Mouse (Mus musculus): Measurements from ENCODE around the gene Sfpq. TPM values are rescaled to one million over a fixed set of nuclear protein-coding genes. Genes with fewer than 3 reads are reported as not detected.

The Sfpq gene
- polyA plus RNA-seq, 1 experiment, result 51.4 TPM

DNA sequence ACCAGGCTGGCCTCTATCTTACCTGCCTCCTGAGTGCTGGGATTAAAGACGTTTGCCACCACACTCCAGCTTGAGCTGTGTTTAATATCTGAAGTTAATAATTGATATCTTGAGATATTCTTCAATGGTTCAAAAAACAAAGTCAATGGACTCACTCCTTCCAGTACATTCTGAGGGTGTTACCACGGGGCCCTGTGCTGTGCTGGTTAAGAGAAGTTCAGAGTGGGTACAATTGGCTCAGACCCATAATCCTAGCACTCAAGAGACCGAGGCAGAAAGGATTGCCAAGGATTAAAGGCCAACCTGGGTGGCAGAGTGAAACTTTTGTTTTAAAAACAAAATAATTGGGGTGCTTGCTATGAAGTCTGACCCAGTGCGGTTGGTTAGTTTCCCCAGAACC, 4.8 kb upstream of the Sfpq start:
- H3K27me3 ChIP-seq (ENCODE audit: control insufficient read depth, insufficient read depth, low read length), result no peaks in the 10 kb centered on the region
- TF ChIP-seq CTCF (IDR thresholded peaks at IDR 0.05; ENCODE audit: extremely low read depth, insufficient read depth, insufficient read length, insufficient replicate concordance) (no peak), POLR2A (IDR thresholded peaks at IDR 0.05; ENCODE audit: low read depth, low read length) (no peak)
- no peaks in the 10 kb centered on the region for H3K36me3 ChIP-seq (ENCODE audit: control insufficient read depth, insufficient read depth, low read length)
- H3K27ac ChIP-seq (ENCODE audit: insufficient read depth, low read length), result no peak overlapping the region
- no peak overlapping the region for H3K4me3 ChIP-seq (ENCODE audit: extremely low read depth, insufficient read depth, insufficient read length)
- no peaks in the 10 kb centered on the region for H3K4me1 ChIP-seq (ENCODE audit: control insufficient read depth, insufficient read depth, insufficient read length)
- no peak for DNase-seq (ENCODE audit: low read depth in 1 of 2, low spot score in 2 of 2)
- 88% methylated on average over 4 of the region's 4 CpGs for WGBS

DNA sequence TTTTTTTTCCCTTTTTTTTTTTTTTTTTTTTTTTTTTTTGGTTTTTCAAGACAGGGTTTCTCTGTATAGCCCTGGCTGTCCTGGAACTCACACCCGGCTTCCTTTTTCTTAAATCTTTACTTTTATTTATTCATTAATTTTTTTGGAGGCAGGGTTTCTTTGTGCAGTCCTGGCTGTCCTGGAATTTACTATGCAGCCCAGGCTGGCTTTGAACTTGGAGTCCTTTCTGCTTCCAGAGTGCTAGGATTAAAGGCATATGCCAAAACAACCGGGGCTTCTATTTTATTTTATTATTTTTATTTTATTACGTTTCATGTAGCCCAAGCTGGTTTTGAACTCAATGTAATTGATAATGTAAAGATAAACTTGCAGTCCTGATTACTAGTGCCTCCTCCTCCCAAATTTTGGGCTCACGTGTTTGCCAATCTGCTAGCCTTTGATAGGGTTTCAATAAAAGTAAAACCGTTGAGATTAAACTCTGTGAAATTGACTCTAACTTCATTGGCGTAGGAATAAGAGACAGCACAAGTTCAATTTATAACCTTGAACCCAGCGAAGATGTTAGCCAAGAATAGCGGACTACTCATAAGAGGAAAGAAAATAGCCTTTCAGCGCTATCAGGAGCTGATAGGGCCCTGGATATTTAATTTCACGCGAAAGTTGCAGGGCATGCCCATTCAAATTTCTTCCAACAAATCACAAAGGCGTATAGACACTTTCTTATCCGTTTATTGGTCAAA, 543 bp upstream of the Sfpq start:
- H3K36me3 ChIP-seq (ENCODE audit: control insufficient read depth, insufficient read depth, low read length), result peaks cover 15% of the 10 kb centered on the region
- no peak for DNase-seq (ENCODE audit: low read depth in 1 of 2, low spot score in 2 of 2)
- no peak overlapping the region for H3K27ac ChIP-seq (ENCODE audit: insufficient read depth, low read length)
- no peaks in the 10 kb centered on the region for H3K27me3 ChIP-seq (ENCODE audit: control insufficient read depth, insufficient read depth, low read length)
- H3K4me1 ChIP-seq (ENCODE audit: control insufficient read depth, insufficient read depth, insufficient read length), result peaks cover 6% of the 10 kb centered on the region
- no peak overlapping the region; the same call in 1 of the 2 replicates for H3K4me3 ChIP-seq (ENCODE audit: extremely low read depth, insufficient read depth, insufficient read length)
- WGBS, result 11% methylated on average over 13 of the region's 13 CpGs
- TF ChIP-seq POLR2A (IDR thresholded peaks at IDR 0.05; ENCODE audit: low read depth, low read length), result no peak
- TF ChIP-seq CTCF (IDR thresholded peaks at IDR 0.05; ENCODE audit: extremely low read depth, insufficient read depth, insufficient read length, insufficient replicate concordance), result no peak

- peak overlapping the region; percentile 91 for H3K4me3 ChIP-seq (ENCODE audit: extremely low read depth, insufficient read depth, insufficient read length)
- peak overlapping the region; percentile 100 for H3K27ac ChIP-seq (ENCODE audit: insufficient read depth, low read length)
- H3K36me3 ChIP-seq (ENCODE audit: control insufficient read depth, insufficient read depth, low read length), result peaks cover 29% of the 10 kb centered on the region
- no peaks in the 10 kb centered on the region for H3K27me3 ChIP-seq (ENCODE audit: control insufficient read depth, insufficient read depth, low read length)
- peaks cover 6% of the 10 kb centered on the region for H3K4me1 ChIP-seq (ENCODE audit: control insufficient read depth, insufficient read depth, insufficient read length)
- WGBS, result under 1% methylated on average over 52 of the region's 53 CpGs
- peak; percentile 84 to 90 for DNase-seq (ENCODE audit: low read depth in 1 of 2, low spot score in 2 of 2)
- TF ChIP-seq POLR2A (IDR thresholded peaks at IDR 0.05; ENCODE audit: low read depth, low read length) (no peak), CTCF (IDR thresholded peaks at IDR 0.05; ENCODE audit: extremely low read depth, insufficient read depth, insufficient read length, insufficient replicate concordance) (no peak)
These were observed 984 bp downstream of the Sfpq start for GRCm38 (mm10) chr4:127021989-127022626.

- no peak for TF ChIP-seq POLR2A (IDR thresholded peaks at IDR 0.05; ENCODE audit: low read depth, low read length)
- TF ChIP-seq CTCF (IDR thresholded peaks at IDR 0.05; ENCODE audit: extremely low read depth, insufficient read depth, insufficient read length, insufficient replicate concordance), result no peak
- H3K27ac ChIP-seq (ENCODE audit: insufficient read depth, low read length), result no peak overlapping the region
- H3K27me3 ChIP-seq (ENCODE audit: control insufficient read depth, insufficient read depth, low read length), result no peaks in the 10 kb centered on the region
- H3K4me3 ChIP-seq (ENCODE audit: extremely low read depth, insufficient read depth, insufficient read length), result peak overlapping the region; percentile 91
- H3K36me3 ChIP-seq (ENCODE audit: control insufficient read depth, insufficient read depth, low read length), result peaks cover 38% of the 10 kb centered on the region
- H3K4me1 ChIP-seq (ENCODE audit: control insufficient read depth, insufficient read depth, insufficient read length), result peaks cover 8% of the 10 kb centered on the region
- under 1% methylated on average over 9 of the region's 9 CpGs for WGBS
- DNase-seq (ENCODE audit: low read depth in 1 of 2, low spot score in 2 of 2), result no peak
These were observed 2.1 kb downstream of the Sfpq start for GRCm38 (mm10) chr4:127023201-127023600.

DNA sequence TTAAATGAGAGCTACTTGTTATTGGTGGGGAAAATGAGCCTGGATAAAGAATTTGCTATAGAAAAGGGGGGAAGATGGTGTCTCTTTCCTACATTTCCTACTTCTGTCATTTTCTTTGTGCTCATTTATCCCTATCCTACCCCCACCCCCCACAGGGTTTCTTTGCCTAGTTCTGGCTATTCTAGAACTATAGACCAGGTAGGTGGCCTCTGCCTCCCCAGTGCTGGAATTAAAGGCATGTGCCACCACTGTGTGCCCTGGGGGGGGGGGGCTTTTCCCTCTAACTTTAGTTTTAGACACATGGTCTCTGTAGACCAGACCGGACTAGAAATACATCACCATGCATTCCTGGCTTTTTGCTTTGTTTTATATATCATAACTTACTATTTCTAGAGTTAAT, 3.1 kb downstream of the Sfpq start:
- Histone ChIP-seq H3K27me3 (ENCODE audit: control insufficient read depth, insufficient read depth, low read length) (no peaks in the 10 kb centered on the region), H3K36me3 (ENCODE audit: control insufficient read depth, insufficient read depth, low read length) (peaks cover 42% of the 10 kb centered on the region), H3K27ac (ENCODE audit: insufficient read depth, low read length) (no peak overlapping the region), H3K4me1 (ENCODE audit: control insufficient read depth, insufficient read depth, insufficient read length) (peaks cover 8% of the 10 kb centered on the region), H3K4me3 (ENCODE audit: extremely low read depth, insufficient read depth, insufficient read length) (no peak overlapping the region; the same call in 1 of the 2 replicates)
- no peak for DNase-seq (ENCODE audit: low read depth in 1 of 2, low spot score in 2 of 2)
- 34% methylated on average over 1 of the region's 1 CpGs for WGBS
- TF ChIP-seq CTCF (IDR thresholded peaks at IDR 0.05; ENCODE audit: extremely low read depth, insufficient read depth, insufficient read length, insufficient replicate concordance) (no peak), POLR2A (IDR thresholded peaks at IDR 0.05; ENCODE audit: low read depth, low read length) (no peak)

- Histone ChIP-seq H3K4me1 (ENCODE audit: control insufficient read depth, insufficient read depth, insufficient read length) (peaks cover 8% of the 10 kb centered on the region), H3K4me3 (ENCODE audit: extremely low read depth, insufficient read depth, insufficient read length) (no peak overlapping the region), H3K27ac (ENCODE audit: insufficient read depth, low read length) (no peak overlapping the region), H3K36me3 (ENCODE audit: control insufficient read depth, insufficient read depth, low read length) (peaks cover 58% of the 10 kb centered on the region), H3K27me3 (ENCODE audit: control insufficient read depth, insufficient read depth, low read length) (no peaks in the 10 kb centered on the region)
- TF ChIP-seq POLR2A (IDR thresholded peaks at IDR 0.05; ENCODE audit: low read depth, low read length) (no peak), CTCF (IDR thresholded peaks at IDR 0.05; ENCODE audit: extremely low read depth, insufficient read depth, insufficient read length, insufficient replicate concordance) (no peak)
- DNase-seq (ENCODE audit: low read depth in 1 of 2, low spot score in 2 of 2), result no peak
- WGBS, result 91% methylated on average over 4 of the region's 4 CpGs
These were observed 5.7 kb downstream of the Sfpq start for GRCm38 (mm10) chr4:127026826-127027225.
